Mouse (Mus musculus): ENCODE data around the gene Klk13. TPM values are rescaled to one million over a fixed set of nuclear protein-coding genes. Genes with fewer than 3 reads are reported as not detected.

The Klk13 gene
- polyA plus RNA-seq (2012; rRNA removed): 0.02 and 0.03 TPM in 2 replicates

GRCm38 (mm10) chr7:43712267-43712666 lies at the start of gene Klk13:
Klk13 (plus strand) TSS chr7:43712567.

GRCm38 (mm10) chr7:43671809-43672580 lies 40.4 kb upstream of the Klk13 start, which contains the start of gene Ctu1:
Ctu1 (plus strand) TSS chr7:43672016.

GRCm38 (mm10) chr7:43690118-43690517 lies 22.2 kb upstream of the Klk13 start, which contains the start of gene Klk14:
Klk14 (plus strand) TSS chr7:43690418.

GRCm38 (mm10) chr7:43768597-43768996 lies 56.2 kb downstream of the Klk13 start, which contains the start of gene Klk12:
Klk12 (plus strand) TSS chr7:43768897.

GRCm38 (mm10) chr7:43774364-43774763 lies 62.0 kb downstream of the Klk13 start, which contains the start of gene Klk11:
Klk11 (plus strand) TSS chr7:43774604.

Other genes starting within 250 kb of the Klk13 start
- gene Vsig10l, start 249.4 kb upstream of the Klk13 start, polyA plus RNA-seq (2012; rRNA removed): 0.43 and 0.80 TPM in 2 replicates
- gene Iglon5, start 222.5 kb upstream of the Klk13 start, polyA plus RNA-seq (2012; rRNA removed): 0.03 and 0.09 TPM in 2 replicates
- not detected in 2 replicates for gene 4931406B18Rik, start 206.6 kb upstream of the Klk13 start, polyA plus RNA-seq (2012; rRNA removed)
- gene Cd33, start 168.1 kb upstream of the Klk13 start, polyA plus RNA-seq (2012; rRNA removed): 0.93 and 1.2 TPM in 2 replicates
- 0.29 and 0.36 TPM in 2 replicates for gene Zfp658, start 150.3 kb upstream of the Klk13 start, polyA plus RNA-seq (2012; rRNA removed)
- 0.72 and 0.96 TPM in 2 replicates for gene Zfp719, start 133.0 kb upstream of the Klk13 start, polyA plus RNA-seq (2012; rRNA removed)
- gene Zfp819, start 105.4 kb upstream of the Klk13 start, polyA plus RNA-seq (2012; rRNA removed): 0.02 TPM in 1 of 2 replicates, not detected in the other
- gene Ceacam18, start 77.9 kb upstream of the Klk13 start, polyA plus RNA-seq (2012; rRNA removed): not detected in 2 replicates
- gene Siglece, start 52.4 kb upstream of the Klk13 start, polyA plus RNA-seq (2012; rRNA removed): 1.2 and 2.0 TPM in 2 replicates
- 2.7 and 3.1 TPM in 2 replicates for gene Ctu1, start 40.6 kb upstream of the Klk13 start, polyA plus RNA-seq (2012; rRNA removed)
- 0.03 TPM in 2 replicates for gene Klk14, start 22.1 kb upstream of the Klk13 start, polyA plus RNA-seq (2012; rRNA removed)
- gene Klk12, start 56.3 kb downstream of the Klk13 start, polyA plus RNA-seq (2012; rRNA removed): not detected in 2 replicates
- not detected in 2 replicates for gene Klk11, start 62.0 kb downstream of the Klk13 start, polyA plus RNA-seq (2012; rRNA removed)
- gene Klk10, start 68.5 kb downstream of the Klk13 start, polyA plus RNA-seq (2012; rRNA removed): not detected in 2 replicates
- not detected in 2 replicates for gene Klk9, start 79.3 kb downstream of the Klk13 start, polyA plus RNA-seq (2012; rRNA removed)
- 3.8 and 4.5 TPM in 2 replicates for gene Klk8, start 85.0 kb downstream of the Klk13 start, polyA plus RNA-seq (2012; rRNA removed)
- gene Klk7, start 98.7 kb downstream of the Klk13 start, polyA plus RNA-seq (2012; rRNA removed): 0.02 TPM in 1 of 2 replicates, not detected in the other
- not detected in 2 replicates for gene Klk6, start 111.9 kb downstream of the Klk13 start, polyA plus RNA-seq (2012; rRNA removed)
- not detected in 2 replicates for gene Klk5, start 129.4 kb downstream of the Klk13 start, polyA plus RNA-seq (2012; rRNA removed)
- gene Klk4, start 168.6 kb downstream of the Klk13 start, polyA plus RNA-seq (2012; rRNA removed): not detected in 2 replicates
- gene Klk15, start 221.2 kb downstream of the Klk13 start, polyA plus RNA-seq (2012; rRNA removed): not detected in 2 replicates
- not detected in 2 replicates for gene Klk1b8, start 238.1 kb downstream of the Klk13 start, polyA plus RNA-seq (2012; rRNA removed)